Mouse (Mus musculus) forebrain, embryonic 15.5 days (tissue): Measurements from ENCODE around the gene Tekt3. TPM values are rescaled to one million over a fixed set of nuclear protein-coding genes. Genes with fewer than 3 reads are reported as not detected.

Source experiments
- ATAC-seq: fragments of 200-750 bp; cut with Nextera tagmentation; replicated peaks from 2 replicates; pipeline ENCODE4 v1.8.0; 2017; ENCODE audit warnings: mild to moderate bottlenecking, moderate TSS enrichment, moderate library complexity
- H3K27ac ChIP-seq: fragments of 300-500 bp; sonication (generic); replicated peaks from 2 replicates; pipeline ENCODE4 v1.5.1; 2015; ENCODE audit warnings: mild to moderate bottlenecking, inconsistent platforms
- H3K27me3 ChIP-seq: fragments of 300-500 bp; sonication (generic); 2 replicates; pipeline ENCODE4 v1.6.1; 2015; ENCODE audit warnings: inconsistent platforms
- H3K36me3 ChIP-seq: fragments of 300-500 bp; sonication (generic); 2 replicates; pipeline ENCODE4 v1.6.1; 2015; ENCODE audit warnings: mild to moderate bottlenecking, inconsistent platforms
- H3K4me1 ChIP-seq: fragments of 300-500 bp; sonication (generic); 2 replicates; pipeline ENCODE4 v1.6.1; 2015; ENCODE audit warnings: inconsistent platforms
- H3K4me2 ChIP-seq: fragments of 300-500 bp; sonication (generic); replicated peaks from 2 replicates; pipeline ENCODE4 v1.6.1; 2015; ENCODE audit warnings: mild to moderate bottlenecking, inconsistent platforms
- H3K4me3 ChIP-seq: fragments of 300-500 bp; sonication (generic); 2 replicates; pipeline ENCODE4 v1.5.1; 2015; ENCODE audit warnings: mild to moderate bottlenecking, inconsistent platforms
- H3K9ac ChIP-seq: fragments of 300-500 bp; sonication (generic); replicated peaks from 2 replicates; pipeline ENCODE4 v1.6.1; 2015; ENCODE audit warnings: mild to moderate bottlenecking, inconsistent platforms
- H3K9me3 ChIP-seq: fragments of 300-500 bp; sonication (generic); 2 replicates; pipeline ENCODE4 v1.6.1; 2016; ENCODE audit warnings: inconsistent platforms
- WGBS: fragments of 180-500 bp; shearing (Covaris S2); methylation state at CpG from one replicate; pipeline ENCODE4 v1.1.7; 2015; ENCODE audit warnings: mixed read lengths; 5-methylcytosine and 5-hydroxymethylcytosine counted together
- polyA plus RNA-seq: library from polyadenylated mRNA; unstranded; fragments of >200 nt; fragmentation: Nextera tagmentation; extraction: Ambion mirVana; gene quantifications from 2 replicates; pipeline ENCODE4 v1.2.1, GENCODE M21; 2015

Tekt3 gene
- polyA plus RNA-seq, 1 experiment from 2014 or later, result not detected

GRCm38 (mm10) chr11:63084536-63084935, 23.1 kb downstream of the Tekt3 start:
- no peak overlapping the region for H3K4me3 ChIP-seq
- WGBS, result 88% methylated on average over 3 of the region's 3 CpGs
- no peak overlapping the region for H3K4me2 ChIP-seq
- H3K36me3 ChIP-seq, result no peaks in the 10 kb centered on the region
- H3K9ac ChIP-seq, result no peak overlapping the region
- H3K9me3 ChIP-seq, result no peaks in the 10 kb centered on the region
- ATAC-seq, result no peak
- no peak overlapping the region for H3K27ac ChIP-seq
- H3K27me3 ChIP-seq, result no peaks in the 10 kb centered on the region
- H3K4me1 ChIP-seq, result no peaks in the 10 kb centered on the region

GRCm38 (mm10) chr11:63088672-63089071, 27.2 kb downstream of the Tekt3 start:
- ATAC-seq, result no peak
- H3K36me3 ChIP-seq, result no peaks in the 10 kb centered on the region
- H3K4me1 ChIP-seq, result no peaks in the 10 kb centered on the region
- no peak overlapping the region for H3K4me2 ChIP-seq
- no peak overlapping the region for H3K27ac ChIP-seq
- no peak overlapping the region for H3K4me3 ChIP-seq
- no peaks in the 10 kb centered on the region for H3K9me3 ChIP-seq
- H3K9ac ChIP-seq, result no peak overlapping the region
- WGBS, result 96% methylated on average over 6 of the region's 6 CpGs
- H3K27me3 ChIP-seq, result no peaks in the 10 kb centered on the region

- no peak overlapping the region for H3K27ac ChIP-seq
- no peaks in the 10 kb centered on the region for H3K27me3 ChIP-seq
- H3K4me2 ChIP-seq, result no peak overlapping the region
- no peaks in the 10 kb centered on the region for H3K36me3 ChIP-seq
- no peak overlapping the region for H3K4me3 ChIP-seq
- H3K9me3 ChIP-seq, result no peaks in the 10 kb centered on the region
- H3K9ac ChIP-seq, result no peak overlapping the region
- WGBS, result 49% methylated on average over 4 of the region's 4 CpGs
- no peaks in the 10 kb centered on the region for H3K4me1 ChIP-seq
- no peak for ATAC-seq
Measured at GRCm38 (mm10) chr11:63090210-63090609, 28.8 kb downstream of the Tekt3 start.

GRCm38 (mm10) chr11:63090986-63091385, 29.5 kb downstream of the Tekt3 start:
- H3K27me3 ChIP-seq, result no peaks in the 10 kb centered on the region
- no peak overlapping the region for H3K27ac ChIP-seq
- H3K4me3 ChIP-seq, result no peak overlapping the region
- WGBS, result 96% methylated on average over 6 of the region's 6 CpGs
- H3K4me1 ChIP-seq, result no peaks in the 10 kb centered on the region
- ATAC-seq, result no peak
- no peaks in the 10 kb centered on the region for H3K36me3 ChIP-seq
- no peak overlapping the region for H3K4me2 ChIP-seq
- H3K9me3 ChIP-seq, result no peaks in the 10 kb centered on the region
- H3K9ac ChIP-seq, result no peak overlapping the region

- Histone ChIP-seq H3K27ac (no peak overlapping the region), H3K27me3 (no peaks in the 10 kb centered on the region), H3K36me3 (no peaks in the 10 kb centered on the region), H3K9ac (no peak overlapping the region), H3K9me3 (no peaks in the 10 kb centered on the region), H3K4me2 (no peak overlapping the region), H3K4me3 (no peak overlapping the region), H3K4me1 (no peaks in the 10 kb centered on the region)
- WGBS, result 73% methylated on average over 5 of the region's 5 CpGs
- ATAC-seq, result no peak
Measured at GRCm38 (mm10) chr11:63092271-63092670, 30.8 kb downstream of the Tekt3 start.

- H3K4me2 ChIP-seq, result no peak overlapping the region
- no peaks in the 10 kb centered on the region for H3K4me1 ChIP-seq
- H3K9me3 ChIP-seq, result no peaks in the 10 kb centered on the region
- H3K4me3 ChIP-seq, result no peak overlapping the region
- 78% methylated on average over 5 of the region's 5 CpGs for WGBS
- no peak overlapping the region for H3K27ac ChIP-seq
- H3K9ac ChIP-seq, result no peak overlapping the region
- no peaks in the 10 kb centered on the region for H3K27me3 ChIP-seq
- H3K36me3 ChIP-seq, result no peaks in the 10 kb centered on the region
- ATAC-seq, result no peak
Measured at GRCm38 (mm10) chr11:63093601-63094000, 32.1 kb downstream of the Tekt3 start.

- no peak overlapping the region for H3K9ac ChIP-seq
Measured at GRCm38 (mm10) chr11:63094496-63094895, 33.0 kb downstream of the Tekt3 start.

GRCm38 (mm10) chr11:63098016-63098415, 36.6 kb downstream of the Tekt3 start:
- H3K27me3 ChIP-seq, result no peaks in the 10 kb centered on the region
- no peak overlapping the region for H3K9ac ChIP-seq
- no peaks in the 10 kb centered on the region for H3K36me3 ChIP-seq
- H3K27ac ChIP-seq, result no peak overlapping the region
- H3K4me3 ChIP-seq, result no peak overlapping the region
- no peak for ATAC-seq
- 91% methylated on average over 3 of the region's 3 CpGs for WGBS
- H3K4me2 ChIP-seq, result no peak overlapping the region
- no peaks in the 10 kb centered on the region for H3K4me1 ChIP-seq
- no peaks in the 10 kb centered on the region for H3K9me3 ChIP-seq

More at GRCm38 (mm10) chr11:63094496-63094895, 33.0 kb downstream of the Tekt3 start:
- no peak overlapping the region for H3K4me2 ChIP-seq
- no peak overlapping the region for H3K4me3 ChIP-seq
- no peaks in the 10 kb centered on the region for H3K4me1 ChIP-seq
- 86% methylated on average over 8 of the region's 8 CpGs for WGBS
- H3K27ac ChIP-seq, result no peak overlapping the region
- no peak for ATAC-seq
- no peaks in the 10 kb centered on the region for H3K36me3 ChIP-seq
- no peaks in the 10 kb centered on the region for H3K27me3 ChIP-seq
- H3K9me3 ChIP-seq, result no peaks in the 10 kb centered on the region

GRCm38 (mm10) chr11:63099390-63099789, 37.9 kb downstream of the Tekt3 start:
- Histone ChIP-seq H3K27me3 (no peaks in the 10 kb centered on the region), H3K36me3 (no peaks in the 10 kb centered on the region), H3K9me3 (no peaks in the 10 kb centered on the region), H3K4me2 (no peak overlapping the region), H3K27ac (no peak overlapping the region), H3K4me3 (no peak overlapping the region), H3K9ac (no peak overlapping the region), H3K4me1 (no peaks in the 10 kb centered on the region)
- WGBS, result 90% methylated on average over 3 of the region's 3 CpGs
- no peak for ATAC-seq

GRCm38 (mm10) chr11:63103256-63103655, 41.8 kb downstream of the Tekt3 start:
- Histone ChIP-seq H3K27me3 (no peaks in the 10 kb centered on the region), H3K4me3 (no peak overlapping the region), H3K9ac (no peak overlapping the region), H3K4me1 (no peaks in the 10 kb centered on the region), H3K9me3 (no peaks in the 10 kb centered on the region), H3K36me3 (no peaks in the 10 kb centered on the region), H3K27ac (no peak overlapping the region), H3K4me2 (no peak overlapping the region)
- ATAC-seq, result no peak
- WGBS, result 94% methylated on average over 7 of the region's 7 CpGs

GRCm38 (mm10) chr11:63104026-63104425, 42.6 kb downstream of the Tekt3 start:
- H3K27ac ChIP-seq, result no peak overlapping the region
- H3K36me3 ChIP-seq, result no peaks in the 10 kb centered on the region
- no peak overlapping the region for H3K4me2 ChIP-seq
- no peak overlapping the region for H3K9ac ChIP-seq
- no peak for ATAC-seq
- WGBS, result 85% methylated on average over 2 of the region's 2 CpGs
- H3K9me3 ChIP-seq, result no peaks in the 10 kb centered on the region
- no peak overlapping the region for H3K4me3 ChIP-seq
- H3K27me3 ChIP-seq, result no peaks in the 10 kb centered on the region
- H3K4me1 ChIP-seq, result no peaks in the 10 kb centered on the region

GRCm38 (mm10) chr11:63109230-63109775, 47.8 kb downstream of the Tekt3 start:
- H3K4me1 ChIP-seq, result no peaks in the 10 kb centered on the region
- H3K27me3 ChIP-seq, result no peaks in the 10 kb centered on the region
- H3K27ac ChIP-seq, result no peak overlapping the region
- no peaks in the 10 kb centered on the region for H3K36me3 ChIP-seq
- no peak overlapping the region for H3K9ac ChIP-seq
- H3K4me3 ChIP-seq, result no peak overlapping the region
- no peak overlapping the region for H3K4me2 ChIP-seq
- ATAC-seq, result no peak
- H3K9me3 ChIP-seq, result no peaks in the 10 kb centered on the region
- 75% methylated on average over 1 of the region's 1 CpGs for WGBS

- Histone ChIP-seq H3K27ac (no peak overlapping the region), H3K4me2 (no peak overlapping the region), H3K27me3 (no peaks in the 10 kb centered on the region), H3K9ac (no peak overlapping the region), H3K4me3 (no peak overlapping the region), H3K9me3 (no peaks in the 10 kb centered on the region), H3K36me3 (no peaks in the 10 kb centered on the region), H3K4me1 (no peaks in the 10 kb centered on the region)
- 87% methylated on average over 3 of the region's 3 CpGs for WGBS
- no peak for ATAC-seq
Measured at GRCm38 (mm10) chr11:63110329-63110728, 48.9 kb downstream of the Tekt3 start.
